9 mouse cellular contexts compared by ENCODE assay signal in the genomic region with DNA sequence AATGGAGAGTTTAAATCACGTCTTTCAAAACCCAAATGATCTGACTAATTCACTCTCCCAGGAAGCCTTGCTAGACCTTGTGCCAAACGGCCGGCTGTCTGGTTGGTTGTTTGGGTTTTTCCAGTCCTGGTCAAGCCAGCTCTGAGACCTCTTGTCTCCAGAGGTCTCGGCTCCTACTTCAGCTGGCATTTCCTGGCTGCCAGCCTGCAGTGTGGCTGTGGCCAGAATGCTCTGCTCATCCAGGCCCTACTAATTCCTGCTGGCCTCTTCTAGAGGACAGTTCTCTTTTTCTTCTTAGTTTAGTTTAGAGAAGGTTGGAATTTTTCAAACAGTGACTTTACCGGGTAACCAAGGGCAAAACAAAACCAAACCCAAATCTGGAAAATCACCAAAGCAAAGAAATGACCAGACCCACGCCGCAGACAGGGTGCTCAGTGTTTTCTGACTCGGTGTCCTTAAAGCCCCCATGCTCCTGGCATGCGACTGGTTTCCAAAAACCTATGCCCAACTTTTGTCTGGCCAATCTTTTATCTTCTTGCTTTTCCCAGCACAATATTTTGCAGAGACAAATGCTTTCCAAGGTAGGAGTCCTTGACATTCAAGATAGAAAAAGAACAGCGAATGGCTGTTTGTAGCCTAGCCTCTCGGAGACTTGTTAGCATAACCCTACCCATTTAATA. TPM values are rescaled to one million over a fixed set of nuclear protein-coding genes. Genes with fewer than 3 reads are reported as not detected.
DNase-seq lines count a peak whose midpoint lies in the region; ATAC-seq and TF ChIP-seq lines count a peak whose summit lies in the region.
"Had no signal": no experiment of that assay in that cellular context is flagged by ENCODE, and none has a peak within 500 bp of the region (broad histone marks: within the 10 kb centered on the region; RNA-seq: fewer than 3 reads in every experiment).

No protein-coding gene starts in this region.

- no peak for TF ChIP-seq CTCF in stomach, postnatal 0 days (IDR thresholded peaks at IDR 0.05; ENCODE audit: low read depth)
- no peak for TF ChIP-seq CTCF in heart, postnatal 0 days (IDR thresholded peaks at IDR 0.05; ENCODE audit: low read depth)

- no peak overlapping the region for H3K27ac ChIP-seq in heart, embryonic 11.5 days (ENCODE audit: low read depth, low read length)
- peak overlapping the region; percentile 27; the same call in 1 of the 2 replicates for H3K27ac ChIP-seq in stomach, embryonic 16.5 days (ENCODE audit: low read length)
- no peak overlapping the region for H3K27ac ChIP-seq in stomach, postnatal 0 days (replicated peaks)
- H3K27ac ChIP-seq in heart, postnatal 0 days (ENCODE audit: low read depth), result peak overlapping the region; percentile 60
- H3K27ac ChIP-seq in intestine, embryonic 15.5 days, result no peak overlapping the region
- H3K27ac ChIP-seq: liver, embryonic 14.5 days had no signal

- H3K36me3 ChIP-seq in heart, embryonic 11.5 days (ENCODE audit: control insufficient read depth, insufficient read depth, low read length), result no peaks in the 10 kb centered on the region
- H3K36me3 ChIP-seq in stomach, embryonic 16.5 days (ENCODE audit: control insufficient read depth, insufficient read depth, low read length), result peaks cover 3% of the 10 kb centered on the region; the same call in 1 of the 2 replicates
- 0 out of 2 replicates have a peak, but pooled peaks cover 2% of the 10 kb centered on the region for H3K36me3 ChIP-seq in stomach, postnatal 0 days (ENCODE audit: control insufficient read depth, insufficient read depth, low read length)
- no peaks in the 10 kb centered on the region; the same call in 1 of the 2 replicates for H3K36me3 ChIP-seq in heart, postnatal 0 days (replicated peaks; ENCODE audit: control insufficient read depth, insufficient read depth, low read length)
- no peaks in the 10 kb centered on the region for H3K36me3 ChIP-seq in intestine, embryonic 15.5 days

- no peak overlapping the region for H3K4me2 ChIP-seq in heart, embryonic 11.5 days
- H3K4me2 ChIP-seq in stomach, embryonic 16.5 days (ENCODE audit: low read depth, low read length), result no peak overlapping the region
- H3K4me2 ChIP-seq in stomach, postnatal 0 days (replicated peaks; ENCODE audit: low read depth), result no peak overlapping the region
- no peak overlapping the region; the same call in 1 of the 2 replicates for H3K4me2 ChIP-seq in heart, postnatal 0 days (ENCODE audit: low read depth, low read length)
- no peak overlapping the region for H3K4me2 ChIP-seq in intestine, embryonic 15.5 days (replicated peaks)

- no peak overlapping the region for H3K9ac ChIP-seq in heart, embryonic 11.5 days (ENCODE audit: low read depth, low read length)
- no peak overlapping the region for H3K9ac ChIP-seq in stomach, embryonic 16.5 days (ENCODE audit: low read length)
- H3K9ac ChIP-seq in stomach, postnatal 0 days (ENCODE audit: low read length), result no peak overlapping the region
- no peak overlapping the region for H3K9ac ChIP-seq in heart, postnatal 0 days (replicated peaks; ENCODE audit: low read depth, low read length)
- no peak overlapping the region for H3K9ac ChIP-seq in intestine, embryonic 15.5 days
- H3K9ac ChIP-seq: liver, embryonic 14.5 days had no signal

- no peaks in the 10 kb centered on the region for H3K9me3 ChIP-seq in heart, embryonic 11.5 days (replicated peaks; ENCODE audit: control insufficient read depth, low read length)
- H3K9me3 ChIP-seq in stomach, embryonic 16.5 days (replicated peaks; ENCODE audit: control insufficient read depth, low read length), result no peaks in the 10 kb centered on the region
- H3K9me3 ChIP-seq in stomach, postnatal 0 days (ENCODE audit: control insufficient read depth, low read length), result no peaks in the 10 kb centered on the region
- no peaks in the 10 kb centered on the region for H3K9me3 ChIP-seq in heart, postnatal 0 days (replicated peaks; ENCODE audit: control insufficient read depth, low read length)
- H3K9me3 ChIP-seq in intestine, embryonic 15.5 days, result no peaks in the 10 kb centered on the region

- TF ChIP-seq EP300 in stomach, postnatal 0 days (optimal IDR thresholded peaks at IDR 0.05), result no peak
- TF ChIP-seq EP300 in heart, postnatal 0 days (IDR thresholded peaks at IDR 0.05; ENCODE audit: low read depth), result no peak

- no peak for ATAC-seq in heart, embryonic 11.5 days (replicated peaks; ENCODE audit: insufficient number of reproducible peaks, low FRiP score, low TSS enrichment)
- no peak for ATAC-seq in stomach, embryonic 16.5 days (ENCODE audit: insufficient read depth, low FRiP score)
- no peak for ATAC-seq in stomach, postnatal 0 days (ENCODE audit: low FRiP score, low TSS enrichment)
- peak; percentile 66; the same call in 1 of the 2 replicates for ATAC-seq in heart, postnatal 0 days (ENCODE audit: insufficient read depth, low read depth)
- ATAC-seq in intestine, embryonic 15.5 days, result no peak

- H3K4me1 ChIP-seq in heart, embryonic 11.5 days (ENCODE audit: control insufficient read depth, insufficient read depth, low read length), result peaks cover 9% of the 10 kb centered on the region
- peaks cover 31% of the 10 kb centered on the region for H3K4me1 ChIP-seq in stomach, embryonic 16.5 days (ENCODE audit: control insufficient read depth, insufficient read depth, low read length)
- 0 out of 2 replicates have a peak, but pooled peaks cover 5% of the 10 kb centered on the region for H3K4me1 ChIP-seq in stomach, postnatal 0 days (replicated peaks; ENCODE audit: control insufficient read depth, insufficient read depth)
- peaks cover 17% of the 10 kb centered on the region; the same call in 1 of the 2 replicates for H3K4me1 ChIP-seq in heart, postnatal 0 days (ENCODE audit: control insufficient read depth, insufficient read depth)
- peaks cover 13% of the 10 kb centered on the region; the same call in 1 of the 2 replicates for H3K4me1 ChIP-seq in intestine, embryonic 15.5 days (replicated peaks)

- peak; percentile 96 for DNase-seq in heart, adult 11 months
- no peak for DNase-seq in stomach, postnatal 0 days (ENCODE audit: low spot score)
- no peak for DNase-seq in heart, postnatal 0 days (ENCODE audit: low spot score)
- no peak for DNase-seq in T-cell, adult 2 months (ENCODE audit: low spot score)
- no peak for DNase-seq in embryo, embryonic 9.5 days (ENCODE audit: extremely low spot score)

- no peaks in the 10 kb centered on the region for H3K27me3 ChIP-seq in heart, embryonic 11.5 days (ENCODE audit: control insufficient read depth, insufficient read depth, low read length)
- H3K27me3 ChIP-seq in stomach, embryonic 16.5 days (ENCODE audit: control insufficient read depth, insufficient read depth, low read length), result no peaks in the 10 kb centered on the region
- no peaks in the 10 kb centered on the region for H3K27me3 ChIP-seq in stomach, postnatal 0 days (ENCODE audit: control insufficient read depth, insufficient read depth, low read length)
- no peaks in the 10 kb centered on the region for H3K27me3 ChIP-seq in heart, postnatal 0 days (ENCODE audit: control insufficient read depth, insufficient read depth, low read length)
- no peaks in the 10 kb centered on the region for H3K27me3 ChIP-seq in intestine, embryonic 15.5 days (replicated peaks)

- H3K4me3 ChIP-seq in heart, embryonic 11.5 days (ENCODE audit: low read depth, low read length), result no peak overlapping the region
- H3K4me3 ChIP-seq in stomach, embryonic 16.5 days (replicated peaks; ENCODE audit: low read length), result no peak overlapping the region
- H3K4me3 ChIP-seq in stomach, postnatal 0 days (ENCODE audit: low read depth, low read length), result no peak overlapping the region
- no peak overlapping the region for H3K4me3 ChIP-seq in heart, postnatal 0 days (ENCODE audit: low read depth, low read length)
- H3K4me3 ChIP-seq in intestine, embryonic 15.5 days (replicated peaks), result no peak overlapping the region

- 76% methylated on average over 11 of the region's 11 CpGs for WGBS in heart, embryonic 11.5 days (ENCODE audit: insufficient replicate concordance)
- WGBS in stomach, embryonic 16.5 days, result 59% methylated on average over 11 of the region's 11 CpGs
- WGBS in stomach, postnatal 0 days, result 52% methylated on average over 11 of the region's 11 CpGs
- WGBS in heart, postnatal 0 days, result 58% methylated on average over 11 of the region's 11 CpGs
- WGBS in intestine, embryonic 15.5 days, result 72% methylated on average over 11 of the region's 11 CpGs

RNA-seq across cellular contexts. Expression of a gene that starts 7.9 kb away (rescaled TPM):
- polyA plus RNA-seq in heart, embryonic 11.5 days (2014; fragmentation: Nextera tagmentation; extraction: Ambion mirVana), result 43.5 and 49.2 TPM in 2 replicates
- 39.5 and 43.2 TPM in 2 replicates for polyA plus RNA-seq in stomach, embryonic 16.5 days (2015; fragmentation: Nextera tagmentation; extraction: Ambion mirVana)
- polyA plus RNA-seq in stomach, postnatal 0 days (2015; fragmentation: Nextera tagmentation; extraction: Ambion mirVana), result 13.6 and 17.5 TPM in 2 replicates
- total RNA-seq in heart, postnatal 0 days (2014; rRNA removed; ENCODE audit: low replicate concordance), result 22.1 and 22.4 TPM in 2 replicates
- polyA plus RNA-seq in heart, postnatal 0 days (2015; fragmentation: Nextera tagmentation; extraction: Ambion mirVana), result 11.5 and 13.1 TPM in 2 replicates
- 48.1 and 53.8 TPM in 2 replicates for polyA plus RNA-seq in intestine, embryonic 15.5 days (2015; fragmentation: Nextera tagmentation; extraction: Ambion mirVana)

Comparison
In these comparisons a context has a peak if more than half of its experiments do, and no peak if none do; other contexts are left out.
1. H3K27ac ChIP-seq: peak in stomach, embryonic 16.5 days (single experiment) and heart, postnatal 0 days (single experiment); none in heart, embryonic 11.5 days (single experiment), stomach, postnatal 0 days (single experiment) and intestine, embryonic 15.5 days (single experiment).